Mouse (Mus musculus): ENCODE measurements around the gene Usp20. TPM values are rescaled to one million over a fixed set of nuclear protein-coding genes. Genes with fewer than 3 reads are reported as not detected.

The Usp20 gene
- polyA plus RNA-seq, 1 experiment from 2014 or later = 29.5 TPM

- Histone ChIP-seq H3K4me1 (no peaks in the 10 kb centered on the region), H3K27me3 (no peaks in the 10 kb centered on the region), H3K9me3 (no peaks in the 10 kb centered on the region), H3K4me2 (no peak overlapping the region), H3K27ac (no peak overlapping the region), H3K9ac (no peak overlapping the region), H3K4me3 (replicated peaks) (no peak overlapping the region), H3K36me3 (replicated peaks) (peaks cover 38% of the 10 kb centered on the region)
- WGBS = 30% methylated on average over 5 of the region's 5 CpGs
- no peak for ATAC-seq (ENCODE audit: low FRiP score)
Observed at GRCm38 (mm10) chr2:31024618-31025370, 42.7 kb downstream of the Usp20 start.

DNA sequence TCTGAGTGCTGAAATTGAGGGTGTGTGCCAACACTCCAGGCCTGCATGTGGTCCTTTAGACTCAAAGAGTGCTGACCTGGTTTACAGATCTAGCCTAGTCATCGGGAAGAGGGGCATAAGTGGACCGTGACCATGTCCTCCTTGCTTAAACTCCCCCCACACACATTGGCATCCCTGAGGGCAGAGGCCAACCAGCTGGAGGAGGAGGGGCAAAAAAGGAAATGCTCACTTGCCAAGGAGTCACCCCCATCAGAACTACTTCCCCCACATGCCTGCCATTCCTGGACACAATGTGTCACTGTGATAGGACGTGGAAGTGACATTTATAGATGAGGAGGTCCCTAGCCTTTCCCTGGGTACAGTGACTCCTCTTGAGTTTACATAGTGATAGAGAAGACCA, 43.4 kb downstream of the Usp20 start:
- H3K9me3 ChIP-seq = no peaks in the 10 kb centered on the region
- no peaks in the 10 kb centered on the region for H3K4me1 ChIP-seq
- WGBS = 98% methylated on average over 3 of the region's 3 CpGs
- no peak overlapping the region for H3K4me2 ChIP-seq
- no peak overlapping the region for H3K4me3 ChIP-seq (replicated peaks)
- H3K36me3 ChIP-seq (replicated peaks) = peaks cover 32% of the 10 kb centered on the region
- no peak for ATAC-seq (ENCODE audit: low FRiP score)
- H3K27ac ChIP-seq = no peak overlapping the region
- H3K9ac ChIP-seq = no peak overlapping the region
- H3K27me3 ChIP-seq = no peaks in the 10 kb centered on the region

- 79% methylated on average over 8 of the region's 8 CpGs for WGBS
- Histone ChIP-seq H3K4me1 (no peaks in the 10 kb centered on the region), H3K27me3 (no peaks in the 10 kb centered on the region), H3K9me3 (no peaks in the 10 kb centered on the region), H3K9ac (no peak overlapping the region), H3K27ac (no peak overlapping the region), H3K36me3 (replicated peaks) (peaks cover 20% of the 10 kb centered on the region; the same call in 1 of the 2 replicates), H3K4me3 (replicated peaks) (no peak overlapping the region), H3K4me2 (no peak overlapping the region)
- no peak for ATAC-seq (ENCODE audit: low FRiP score)
Observed at GRCm38 (mm10) chr2:31026642-31027041, 44.6 kb downstream of the Usp20 start.

DNA sequence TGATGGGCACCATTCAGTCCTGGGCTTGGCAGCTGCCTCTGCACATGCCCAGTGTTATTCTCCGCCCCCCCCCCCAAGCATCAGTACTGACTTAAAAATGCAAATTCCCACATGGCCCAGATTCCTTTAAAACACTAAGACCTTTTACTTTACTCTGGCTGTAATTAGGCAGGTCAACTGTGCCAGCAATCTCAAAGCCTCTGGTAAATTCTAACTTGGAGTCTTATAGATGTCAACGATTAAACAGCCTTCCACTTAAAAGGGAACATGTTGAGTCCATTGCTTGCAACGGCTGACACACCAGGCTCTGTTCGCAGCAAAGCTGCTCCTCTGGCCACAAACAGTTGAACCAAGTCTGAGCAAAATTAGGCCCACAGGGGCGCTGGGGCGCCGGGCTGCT, 49.9 kb downstream of the Usp20 start:
- ATAC-seq (ENCODE audit: low FRiP score) = no peak
- no peaks in the 10 kb centered on the region for H3K9me3 ChIP-seq
- H3K4me3 ChIP-seq (replicated peaks) = no peak overlapping the region
- H3K4me1 ChIP-seq = no peaks in the 10 kb centered on the region
- peaks cover 56% of the 10 kb centered on the region for H3K36me3 ChIP-seq (replicated peaks)
- H3K4me2 ChIP-seq = no peak overlapping the region
- H3K9ac ChIP-seq = no peak overlapping the region
- whole genome bisulfite sequencing = 93% methylated on average over 7 of the region's 7 CpGs
- H3K27me3 ChIP-seq = no peaks in the 10 kb centered on the region
- no peak overlapping the region for H3K27ac ChIP-seq

DNA sequence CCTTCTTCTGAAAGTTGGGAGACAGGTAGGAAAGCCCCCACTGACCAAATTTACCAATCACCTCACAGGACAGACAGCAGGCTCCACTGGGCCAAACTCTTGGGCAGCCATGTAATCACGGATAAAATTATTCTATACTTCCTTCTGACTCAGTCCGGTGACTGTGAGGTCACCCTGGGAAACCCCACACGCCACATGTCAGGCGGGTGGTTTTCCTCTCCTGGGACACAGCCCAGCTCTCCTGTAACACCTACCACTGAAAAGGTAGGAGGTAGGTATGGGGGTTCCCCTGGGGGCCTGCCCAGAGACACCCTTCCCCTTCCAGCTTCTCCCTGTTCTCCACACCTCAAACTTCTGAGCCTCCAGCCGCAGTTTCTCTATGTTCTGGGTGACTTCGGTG, 54.7 kb downstream of the Usp20 start:
- Histone ChIP-seq H3K9ac (no peak overlapping the region), H3K36me3 (replicated peaks) (peaks cover 57% of the 10 kb centered on the region), H3K4me1 (no peaks in the 10 kb centered on the region), H3K27me3 (no peaks in the 10 kb centered on the region), H3K27ac (no peak overlapping the region), H3K9me3 (no peaks in the 10 kb centered on the region), H3K4me3 (replicated peaks) (no peak overlapping the region), H3K4me2 (no peak overlapping the region)
- no peak for ATAC-seq (ENCODE audit: low FRiP score)
- WGBS = 95% methylated on average over 6 of the region's 6 CpGs

- Histone ChIP-seq H3K4me1 (no peaks in the 10 kb centered on the region), H3K4me3 (replicated peaks) (no peak overlapping the region), H3K27me3 (no peaks in the 10 kb centered on the region), H3K36me3 (replicated peaks) (peaks cover 32% of the 10 kb centered on the region), H3K4me2 (no peak overlapping the region), H3K9ac (no peak overlapping the region), H3K27ac (no peak overlapping the region), H3K9me3 (no peaks in the 10 kb centered on the region)
- no peak for ATAC-seq (ENCODE audit: low FRiP score)
- 99% methylated on average over 3 of the region's 3 CpGs for WGBS
Observed at GRCm38 (mm10) chr2:31040043-31040442, 58.0 kb downstream of the Usp20 start.

GRCm38 (mm10) chr2:31040487-31040886, 58.4 kb downstream of the Usp20 start:
- 91% methylated on average over 3 of the region's 3 CpGs for WGBS
- Histone ChIP-seq H3K9me3 (no peaks in the 10 kb centered on the region), H3K4me2 (no peak overlapping the region), H3K9ac (no peak overlapping the region), H3K27me3 (no peaks in the 10 kb centered on the region), H3K4me3 (replicated peaks) (no peak overlapping the region), H3K4me1 (no peaks in the 10 kb centered on the region), H3K27ac (no peak overlapping the region), H3K36me3 (replicated peaks) (peaks cover 27% of the 10 kb centered on the region)
- ATAC-seq (ENCODE audit: low FRiP score) = no peak

GRCm38 (mm10) chr2:31041386-31041785, 59.3 kb downstream of the Usp20 start:
- no peak overlapping the region for H3K4me3 ChIP-seq (replicated peaks)
- WGBS = 95% methylated on average over 6 of the region's 6 CpGs
- no peak overlapping the region for H3K9ac ChIP-seq
- peaks cover 18% of the 10 kb centered on the region for H3K36me3 ChIP-seq (replicated peaks)
- H3K9me3 ChIP-seq = no peaks in the 10 kb centered on the region
- no peaks in the 10 kb centered on the region for H3K27me3 ChIP-seq
- H3K4me2 ChIP-seq = no peak overlapping the region
- no peaks in the 10 kb centered on the region for H3K4me1 ChIP-seq
- no peak overlapping the region for H3K27ac ChIP-seq
- no peak for ATAC-seq (ENCODE audit: low FRiP score)

DNA sequence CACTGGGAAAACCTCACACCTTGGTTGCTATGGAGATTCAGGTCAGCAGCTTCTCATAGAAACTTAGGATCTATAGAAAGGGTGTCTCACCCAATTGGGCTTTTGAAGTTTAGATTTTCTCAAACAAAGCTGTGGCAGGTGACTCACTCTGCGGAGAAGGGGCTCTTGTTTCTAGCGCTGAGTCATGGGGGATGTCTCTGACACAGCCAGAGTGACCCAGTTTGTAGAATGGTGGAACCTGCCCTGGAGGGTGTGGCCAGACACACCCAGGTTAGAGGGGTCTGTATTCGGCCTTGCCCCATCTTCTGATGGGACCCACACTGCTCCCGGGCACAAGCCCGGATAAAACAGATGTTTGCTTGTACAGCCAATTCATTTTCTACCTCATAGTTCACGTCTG, 60.8 kb downstream of the Usp20 start:
- Histone ChIP-seq H3K27ac (no peak overlapping the region), H3K27me3 (no peaks in the 10 kb centered on the region), H3K9ac (no peak overlapping the region), H3K4me2 (no peak overlapping the region), H3K9me3 (no peaks in the 10 kb centered on the region), H3K36me3 (replicated peaks) (peaks cover 12% of the 10 kb centered on the region), H3K4me1 (no peaks in the 10 kb centered on the region), H3K4me3 (replicated peaks) (no peak overlapping the region)
- WGBS = 94% methylated on average over 6 of the region's 6 CpGs
- no peak for ATAC-seq (ENCODE audit: low FRiP score)

DNA sequence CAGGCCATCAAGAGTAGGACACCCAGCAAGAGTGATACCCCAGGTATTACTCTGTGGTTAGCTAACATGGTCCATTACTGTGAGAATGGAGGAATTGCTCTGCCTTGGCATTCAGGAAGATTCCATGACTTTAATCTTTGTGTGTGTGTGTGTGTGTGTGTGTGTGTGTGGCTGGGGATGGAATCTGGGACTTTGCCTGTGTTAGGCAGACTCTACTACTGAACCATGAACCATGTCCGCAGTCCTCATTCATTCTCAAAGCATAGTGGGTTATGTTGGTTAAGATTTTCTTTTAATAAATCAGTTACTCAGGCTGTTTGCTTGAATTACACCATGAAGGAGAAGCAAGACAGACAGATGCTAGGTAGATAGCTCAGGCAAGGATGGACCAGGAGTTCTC, 61.8 kb downstream of the Usp20 start:
- no peak overlapping the region for H3K4me3 ChIP-seq (replicated peaks)
- peaks cover 10% of the 10 kb centered on the region for H3K36me3 ChIP-seq (replicated peaks)
- H3K27ac ChIP-seq = no peak overlapping the region
- no peak overlapping the region for H3K9ac ChIP-seq
- WGBS = 100% methylated on average over 1 of the region's 1 CpGs
- no peaks in the 10 kb centered on the region for H3K9me3 ChIP-seq
- ATAC-seq (ENCODE audit: low FRiP score) = no peak
- no peaks in the 10 kb centered on the region for H3K4me1 ChIP-seq
- H3K4me2 ChIP-seq = no peak overlapping the region
- H3K27me3 ChIP-seq = no peaks in the 10 kb centered on the region

DNA sequence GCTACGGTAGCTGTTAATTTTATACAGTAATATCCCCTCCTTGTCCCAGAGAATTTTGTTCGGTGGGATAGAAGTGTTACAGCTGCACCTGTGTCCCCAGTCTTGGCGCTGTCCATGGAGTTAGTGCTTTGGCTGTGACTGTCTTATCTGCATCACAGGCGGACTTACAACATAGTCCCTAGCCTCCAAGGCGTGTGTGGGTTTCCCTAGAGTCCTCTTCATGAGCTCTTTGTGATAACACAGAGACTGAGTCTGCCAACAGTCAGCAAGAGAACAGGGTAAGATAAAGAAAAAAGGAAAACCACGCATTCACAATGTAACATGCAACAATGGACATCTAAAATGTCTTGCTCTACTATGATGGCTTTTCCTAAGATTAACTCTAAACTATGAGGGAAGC, 66.0 kb downstream of the Usp20 start:
- Histone ChIP-seq H3K27ac (no peak overlapping the region), H3K36me3 (replicated peaks) (peaks cover 7% of the 10 kb centered on the region; the same call in 1 of the 2 replicates), H3K4me2 (no peak overlapping the region), H3K27me3 (no peaks in the 10 kb centered on the region), H3K4me1 (no peaks in the 10 kb centered on the region), H3K4me3 (replicated peaks) (no peak overlapping the region), H3K9ac (no peak overlapping the region), H3K9me3 (no peaks in the 10 kb centered on the region)
- no peak for ATAC-seq (ENCODE audit: low FRiP score)
- WGBS = 95% methylated on average over 6 of the region's 6 CpGs

GRCm38 (mm10) chr2:31052441-31052840, 70.4 kb downstream of the Usp20 start:
- H3K9me3 ChIP-seq = no peaks in the 10 kb centered on the region
- H3K27ac ChIP-seq = no peak overlapping the region
- no peak for ATAC-seq (ENCODE audit: low FRiP score)
- no peak overlapping the region for H3K4me3 ChIP-seq (replicated peaks)
- H3K36me3 ChIP-seq (replicated peaks) = peaks cover 33% of the 10 kb centered on the region
- no peaks in the 10 kb centered on the region for H3K4me1 ChIP-seq
- H3K27me3 ChIP-seq = no peaks in the 10 kb centered on the region
- no peak overlapping the region for H3K9ac ChIP-seq
- 94% methylated on average over 10 of the region's 10 CpGs for whole genome bisulfite sequencing
- H3K4me2 ChIP-seq = no peak overlapping the region

- Histone ChIP-seq H3K9me3 (no peaks in the 10 kb centered on the region), H3K4me3 (replicated peaks) (no peak overlapping the region), H3K27ac (no peak overlapping the region), H3K9ac (no peak overlapping the region), H3K36me3 (replicated peaks) (peaks cover 34% of the 10 kb centered on the region), H3K27me3 (no peaks in the 10 kb centered on the region), H3K4me2 (no peak overlapping the region), H3K4me1 (no peaks in the 10 kb centered on the region)
- no peak for ATAC-seq (ENCODE audit: low FRiP score)
- WGBS = 93% methylated on average over 13 of the region's 13 CpGs
Observed at GRCm38 (mm10) chr2:31053426-31053825, 71.3 kb downstream of the Usp20 start.

Data from forebrain, embryonic 12.5 days (tissue).